Mouse (Mus musculus) heart, postnatal 10 days (tissue): Measurements from ENCODE around the gene Mrpl28. TPM values are rescaled to one million over a fixed set of nuclear protein-coding genes. Genes with fewer than 3 reads are reported as not detected.

Source experiments
- DNase-seq, 2 experiments: peaks; one replicate each; pipeline ENCODE4 v3.0.0; 2021
- intact Hi-C: fragments of 180-260 bp; cut with DNase I; formaldehyde crosslinking; loops from one replicate; pipeline ENCODE4 v1.15.1; 2025
- total RNA-seq, 2 experiments: library from RNA; stranded (reverse); gene quantifications; 2 replicates each; pipeline ENCODE4 v1.2.3; 2021

The Mrpl28 gene
- total RNA-seq, 2 experiments from 2014 or later, result 92.2 to 101 TPM

DNA sequence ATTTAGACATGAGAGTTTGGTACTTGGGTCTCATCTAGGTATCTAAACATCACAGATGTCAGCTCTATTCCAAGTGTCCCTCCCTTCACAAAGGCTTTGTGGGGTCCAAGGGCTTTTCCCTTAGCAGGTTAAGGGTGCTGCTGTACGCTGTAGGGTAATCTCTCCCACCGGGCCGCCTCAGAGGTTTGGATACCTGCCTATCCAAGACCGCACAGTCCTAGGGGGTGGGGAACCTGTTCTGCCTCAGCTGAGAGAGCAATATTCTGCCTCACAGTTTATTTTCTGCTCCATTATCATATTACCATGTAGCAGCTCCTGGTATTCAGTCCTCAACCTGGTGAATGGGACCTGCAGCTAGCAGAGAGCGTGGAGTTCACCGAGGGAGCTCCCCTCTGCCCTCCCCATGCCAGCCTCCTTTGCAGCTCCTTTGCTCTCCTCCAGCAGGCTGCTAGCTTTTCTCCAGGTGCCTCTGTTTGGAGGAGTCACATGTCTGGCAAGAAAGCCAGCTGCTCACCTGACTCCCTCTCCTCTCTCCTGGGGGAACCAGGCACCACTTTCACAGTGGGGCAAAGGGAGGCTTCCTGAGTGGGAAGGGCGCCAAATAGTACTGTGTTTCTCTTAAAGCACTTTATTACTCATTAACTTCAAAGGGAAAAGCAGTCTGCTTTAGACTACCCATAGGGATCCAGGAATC is 7.9 kb upstream of the Mrpl28 start:
- DNase-seq, result no peak

GRCm38 (mm10) chr17:26115956-26116487 is 7.3 kb upstream of the Mrpl28 start:
- intact Hi-C loops, result no loop called here
- DNase-seq, result no peak

More for the DNA sequence above, 7.9 kb upstream of the Mrpl28 start:
- intact Hi-C loops, result no loop called here

DNA sequence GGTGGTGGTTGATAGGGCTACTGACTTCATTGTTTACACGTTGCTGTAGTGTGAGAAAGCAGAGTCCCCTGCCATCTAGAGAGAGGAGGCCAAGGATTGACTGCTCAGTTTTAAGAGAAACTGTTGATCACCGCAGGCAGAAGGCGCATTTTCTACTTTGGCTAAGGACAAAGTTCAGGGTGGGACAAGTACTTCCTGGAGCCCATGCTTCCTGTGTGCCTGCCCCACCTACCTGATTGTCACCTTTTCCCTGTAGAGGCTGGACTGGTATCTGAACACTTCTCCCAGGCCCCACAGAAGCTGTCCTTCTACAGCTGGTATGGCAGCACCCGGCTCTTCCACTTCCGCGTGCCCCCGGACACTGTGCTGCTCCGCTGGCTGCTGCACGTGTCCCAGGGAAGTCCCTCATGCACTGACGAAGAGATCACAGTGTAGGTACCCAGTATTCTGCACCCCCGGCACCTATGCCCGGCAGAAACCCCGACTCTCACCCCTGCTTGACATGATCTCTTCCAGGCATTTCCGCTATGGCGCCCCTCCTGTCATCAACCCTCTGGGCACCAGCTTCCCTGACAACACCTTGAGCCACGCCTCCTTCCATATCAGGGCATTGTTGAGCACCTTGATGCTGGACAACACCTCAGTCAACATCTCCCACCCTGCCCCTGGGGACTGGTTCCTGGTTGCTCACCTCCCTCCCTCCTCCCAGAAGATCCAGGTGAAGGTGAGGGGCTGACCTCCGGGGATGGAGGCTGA is 6.6 kb upstream of the Mrpl28 start:
- no peak for DNase-seq
- intact Hi-C loops, result no loop called here

GRCm38 (mm10) chr17:26119766-26120710 is 3.3 kb upstream of the Mrpl28 start:
- intact Hi-C loops, result loop anchor here (5.0 kb wide), 1 partner anchor 122 kb away; the partner anchor contains the start of gene Fam234a
- DNase-seq, result peak; percentile 46 to 61

DNA sequence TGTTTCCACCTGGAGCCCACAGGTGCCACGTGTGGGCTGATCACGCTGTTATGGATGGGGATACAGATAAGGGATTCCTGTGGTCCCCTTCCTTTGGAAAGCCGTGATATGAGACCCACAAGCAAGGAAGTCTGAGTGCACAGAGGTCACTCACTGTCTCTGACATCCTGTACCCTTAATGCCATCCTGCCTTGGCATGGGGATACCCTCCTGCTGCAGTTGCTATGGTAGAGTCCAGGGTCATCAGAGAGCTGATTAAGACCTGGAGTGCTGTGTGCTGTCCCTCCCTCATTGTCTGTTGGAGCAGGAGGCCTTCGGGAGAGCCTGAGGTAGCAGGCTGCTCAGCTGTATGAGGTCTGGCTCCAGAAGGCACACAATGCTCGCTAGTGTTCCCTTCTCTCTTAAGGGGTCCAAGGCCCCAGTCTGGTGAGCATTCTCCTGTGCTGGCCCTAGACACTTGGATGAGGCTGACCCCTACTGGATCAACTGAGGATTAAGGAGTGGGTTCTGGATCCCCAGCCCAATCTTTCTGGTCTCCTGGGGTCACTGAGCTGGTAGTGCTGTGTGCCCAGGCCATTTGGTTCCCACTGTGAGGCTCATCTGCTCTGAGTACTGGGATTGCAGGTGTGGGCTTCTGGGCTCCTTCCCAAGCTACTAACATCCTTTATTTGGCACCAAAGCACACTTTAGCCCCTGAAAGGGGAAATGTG is 714 bp upstream of the Mrpl28 start:
- intact Hi-C loops, result loop anchor here (5.0 kb wide), 1 partner anchor 120 kb away; the partner anchor contains the start of gene Fam234a
- DNase-seq, result no peak

GRCm38 (mm10) chr17:26124560-26124959 is 1.3 kb downstream of the Mrpl28 start:
- intact Hi-C loops, result loop anchor here (5.0 kb wide), 1 partner anchor 118 kb away; the partner anchor contains the start of gene Fam234a

DNA sequence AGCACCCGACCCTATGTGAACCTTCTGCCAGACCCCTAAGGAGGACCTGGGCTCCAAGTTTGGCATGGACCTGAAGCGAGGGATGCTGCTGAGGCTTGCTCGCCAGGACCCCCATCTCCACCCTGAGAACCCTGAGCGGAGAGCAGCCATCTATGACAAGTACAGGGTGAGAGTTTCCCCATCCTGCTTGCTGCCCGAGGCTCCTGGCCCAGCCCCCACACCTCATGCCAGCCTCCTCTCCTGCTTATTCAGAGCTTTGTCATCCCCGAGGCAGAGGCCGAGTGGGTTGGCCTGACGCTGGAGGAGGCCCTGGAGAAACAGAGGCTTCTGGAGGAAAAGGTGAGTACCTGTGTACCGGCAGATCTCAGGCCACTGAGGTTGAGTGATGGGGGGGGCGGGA is 1.9 kb downstream of the Mrpl28 start:
- no peak for DNase-seq
- intact Hi-C loops, result no loop called here

More at GRCm38 (mm10) chr17:26124560-26124959, 1.3 kb downstream of the Mrpl28 start:
- no peak for DNase-seq

GRCm38 (mm10) chr17:26131062-26131732 is 7.9 kb downstream of the Mrpl28 start:
- intact Hi-C loops, result no loop called here
- no peak for DNase-seq

GRCm38 (mm10) chr17:26131856-26132853 is 8.9 kb downstream of the Mrpl28 start:
- no peak for DNase-seq
- intact Hi-C loops, result no loop called here

DNA sequence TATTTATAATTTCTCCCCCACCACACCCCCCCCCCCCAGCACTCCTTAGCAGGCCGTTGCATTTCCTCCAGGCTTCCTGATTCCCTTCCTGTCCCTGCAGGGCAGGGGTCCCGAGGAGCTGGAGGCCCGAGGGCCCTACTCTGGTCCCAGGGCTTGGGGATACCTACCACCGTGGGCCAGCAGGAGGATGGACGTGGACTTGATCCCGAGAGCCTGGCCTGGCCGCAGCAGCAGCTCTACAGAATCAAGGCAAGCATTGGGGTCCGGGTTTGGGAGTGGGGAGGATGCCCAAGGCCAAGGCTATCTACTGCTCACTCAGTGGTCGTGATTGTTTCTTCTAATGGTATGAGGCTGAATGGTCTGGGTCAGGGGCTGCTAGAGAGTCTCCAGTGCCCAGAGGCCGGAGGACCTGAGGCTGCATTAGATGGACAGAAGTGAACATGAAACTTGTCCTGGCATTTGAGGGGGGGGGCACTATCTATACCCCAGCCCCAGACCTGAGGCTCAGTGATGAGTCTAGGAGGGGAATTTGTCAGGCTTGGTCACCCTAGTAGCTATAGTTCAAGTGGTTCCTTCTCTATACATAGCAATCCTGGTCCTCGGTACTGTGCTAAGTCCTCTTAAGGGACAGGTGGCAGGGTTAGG is 13.9 kb downstream of the Mrpl28 start:
- no peak for DNase-seq
- intact Hi-C loops, result no loop called here

DNA sequence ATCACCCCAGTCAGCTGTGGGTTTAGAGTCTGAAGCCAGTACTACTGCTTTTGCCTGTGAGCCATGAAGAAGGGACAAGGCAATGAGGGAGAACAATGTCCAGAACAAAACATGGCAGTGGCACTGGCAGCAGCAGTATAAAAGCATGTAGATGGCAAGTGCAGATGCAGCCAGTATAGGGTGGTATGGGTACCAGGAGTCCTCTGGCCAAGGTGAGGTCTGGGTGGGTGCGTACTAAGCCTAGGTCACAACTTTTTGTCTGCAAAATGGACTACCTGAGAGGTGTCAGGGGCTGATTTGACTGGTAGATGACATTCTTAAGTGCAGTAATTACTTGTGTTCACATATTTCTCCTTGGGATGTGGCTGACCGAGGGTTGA is 14.4 kb downstream of the Mrpl28 start:
- no peak for DNase-seq
- intact Hi-C loops, result loop anchor here (2.0 kb wide), 1 partner anchor 105 kb away; no protein-coding TSS in a partner anchor

DNA sequence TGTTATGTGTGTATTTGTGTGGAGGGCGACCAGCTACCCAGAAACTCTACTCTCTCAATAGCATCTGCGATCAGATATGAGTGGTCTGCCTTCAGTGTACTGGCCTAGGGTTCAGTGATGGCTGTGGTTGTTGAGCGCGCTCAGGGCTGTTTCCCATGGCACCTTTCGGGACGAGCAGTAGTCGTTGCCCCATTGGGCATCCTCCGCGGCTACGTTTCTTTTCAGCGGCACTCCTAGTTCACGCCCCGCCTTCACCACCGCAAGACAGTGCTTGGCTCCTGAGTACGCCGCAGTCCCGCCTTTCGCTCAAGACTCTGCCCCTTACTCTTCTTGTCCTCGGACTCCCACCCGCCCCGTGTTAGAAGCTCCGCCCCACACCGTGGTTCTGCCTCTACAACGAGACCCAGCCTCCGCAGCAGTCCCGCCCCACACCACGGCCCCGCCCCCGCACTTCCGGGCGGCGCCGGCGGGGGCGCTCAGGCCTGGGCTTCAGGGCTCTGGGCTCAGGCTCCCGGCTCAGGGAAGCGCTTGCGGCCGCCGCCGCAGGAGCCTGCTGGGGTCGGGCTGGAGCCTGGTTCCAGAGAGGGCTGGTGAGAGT is 15.0 kb downstream of the Mrpl28 start, which contains the start of gene Axin1:
Axin1 (plus strand) TSS at position 450 of the 598 bp plus-strand sequence.
- intact Hi-C loops, result loop anchor here (2.0 kb wide), 1 partner anchor 104 kb away; no protein-coding TSS in a partner anchor
- peak; percentile 95 for DNase-seq

GRCm38 (mm10) chr17:26138901-26139381 is 15.6 kb downstream of the Mrpl28 start:
- DNase-seq, result no peak
- intact Hi-C loops, result loop anchor here (2.0 kb wide), 1 partner anchor 104 kb away; no protein-coding TSS in a partner anchor

DNA sequence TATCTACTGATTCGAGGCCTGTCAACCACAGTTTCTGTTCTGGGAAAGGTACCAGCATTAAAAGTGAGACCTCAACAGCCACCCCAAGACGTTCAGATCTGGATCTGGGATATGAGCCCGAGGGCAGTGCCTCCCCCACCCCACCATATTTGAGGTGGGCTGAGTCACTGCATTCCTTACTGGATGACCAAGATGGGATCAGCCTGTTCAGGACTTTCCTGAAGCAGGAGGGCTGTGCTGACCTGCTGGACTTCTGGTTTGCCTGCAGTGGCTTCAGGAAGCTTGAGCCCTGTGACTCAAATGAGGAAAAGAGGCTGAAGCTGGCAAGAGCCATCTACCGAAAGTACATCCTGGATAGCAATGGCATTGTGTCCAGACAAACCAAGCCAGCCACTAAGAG is 19.5 kb downstream of the Mrpl28 start:
- no peak for DNase-seq
- intact Hi-C loops, result no loop called here

- intact Hi-C loops, result no loop called here
- DNase-seq, result no peak
Observed at GRCm38 (mm10) chr17:26143386-26143785, 20.1 kb downstream of the Mrpl28 start.

DNA sequence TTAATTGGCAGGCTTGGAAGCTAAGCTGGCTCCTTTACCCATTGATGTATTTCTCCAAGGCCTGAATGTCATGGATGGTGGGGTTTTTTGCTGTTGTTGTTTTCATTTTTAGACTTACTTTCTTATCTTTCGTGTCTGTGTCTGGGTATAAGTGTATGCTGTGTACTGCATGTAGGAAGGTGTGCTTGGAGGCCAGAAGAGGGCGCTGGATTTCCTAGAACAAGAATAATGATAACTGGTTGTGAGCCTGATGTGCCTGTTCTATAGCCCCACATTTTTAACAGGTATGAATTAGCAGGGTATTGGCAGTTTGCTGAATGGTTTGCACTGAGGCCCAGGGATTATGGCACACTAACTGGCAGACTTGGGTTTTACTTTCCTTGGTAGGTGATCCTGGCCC is 25.8 kb downstream of the Mrpl28 start:
- intact Hi-C loops, result no loop called here
- DNase-seq, result no peak
